ENCODE assay signal across 8 mouse cellular contexts in genomic region chrX:48255830-48256428, GRCm38 (mm10). TPM values are rescaled to one million over a fixed set of nuclear protein-coding genes. Genes with fewer than 3 reads are reported as not detected.
DNase-seq lines count a peak whose midpoint lies in the region; ATAC-seq and TF ChIP-seq lines count a peak whose summit lies in the region.

No protein-coding gene starts in this region.

- 18% methylated on average over 18 of the region's 18 CpGs for WGBS in heart, embryonic 12.5 days
- 21% methylated on average over 18 of the region's 18 CpGs for WGBS in hindbrain, embryonic 10.5 days
- WGBS in liver, embryonic 13.5 days (ENCODE audit: insufficient replicate concordance), result 13% methylated on average over 18 of the region's 18 CpGs
- 20% methylated on average over 18 of the region's 18 CpGs for WGBS in olfactory bulb, adult 2 months

- no peaks in the 10 kb centered on the region for H3K9me3 ChIP-seq in heart, embryonic 12.5 days (replicated peaks)
- no peaks in the 10 kb centered on the region for H3K9me3 ChIP-seq in CH12.LX (replicated peaks; ENCODE audit: low read length)
- no peaks in the 10 kb centered on the region for H3K9me3 ChIP-seq in hindbrain, embryonic 10.5 days
- H3K9me3 ChIP-seq in liver, embryonic 13.5 days (replicated peaks), result no peaks in the 10 kb centered on the region

- TF ChIP-seq EP300 in CH12.LX (IDR thresholded peaks at IDR 0.05; ENCODE audit: low read length), result no peak

- no peaks in the 10 kb centered on the region for H3K4me1 ChIP-seq in heart, embryonic 12.5 days (replicated peaks)
- no peaks in the 10 kb centered on the region for H3K4me1 ChIP-seq in CH12.LX (ENCODE audit: control insufficient read depth in 1 of 2, insufficient read depth in 2 of 2)
- 0 out of 2 replicates have a peak, but pooled peaks cover 4% of the 10 kb centered on the region for H3K4me1 ChIP-seq in hindbrain, embryonic 10.5 days (replicated peaks)
- peaks cover 10% of the 10 kb centered on the region for H3K4me1 ChIP-seq in liver, embryonic 13.5 days (replicated peaks)
- H3K4me1 ChIP-seq in olfactory bulb, adult 2 months (ENCODE audit: control insufficient read depth, insufficient read depth, low read length), result peaks cover 2% of the 10 kb centered on the region; the same call in 1 of the 2 replicates

- H3K27ac ChIP-seq in heart, embryonic 12.5 days (ENCODE audit: poor library complexity, severe bottlenecking), result peak overlapping the region; percentile 86
- peak overlapping the region; percentile 49 for H3K27ac ChIP-seq in CH12.LX (ENCODE audit: insufficient read depth, low read depth)
- H3K27ac ChIP-seq in hindbrain, embryonic 10.5 days, result peak overlapping the region; percentile 83
- H3K27ac ChIP-seq in liver, embryonic 13.5 days, result peak overlapping the region; percentile 86
- H3K27ac ChIP-seq in olfactory bulb, adult 2 months (ENCODE audit: insufficient read depth, low read depth, low read length), result peak overlapping the region; percentile 85; the same call in 1 of the 2 replicates

- peak overlapping the region; percentile 70 for H3K4me2 ChIP-seq in heart, embryonic 12.5 days
- peak overlapping the region; percentile 39; the same call in 1 of the 2 replicates for H3K4me2 ChIP-seq in CH12.LX (ENCODE audit: insufficient read depth, low read depth, poor library complexity, severe bottlenecking)
- peak overlapping the region; percentile 77 for H3K4me2 ChIP-seq in liver, embryonic 13.5 days

- dilution Hi-C loops in CH12.LX (cut with MboI; ENCODE audit: extremely low pct_ligation_motif_present, extremely low pct_unique_long_range_greater_than_20kb, low sequenced_read_pairs), result no loop called here

- no peak for TF ChIP-seq CTCF in CH12.LX (conservative IDR thresholded peaks at IDR 0.05 in 1 of 2, IDR thresholded peaks at IDR 0.05 in 1 of 2; ENCODE audit: low read depth in 2 of 2, low read length in 2 of 2)
- no peak for TF ChIP-seq CTCF in olfactory bulb, adult 2 months (IDR thresholded peaks at IDR 0.05; ENCODE audit: insufficient read depth, low read depth, low read length)

- no peak for TF ChIP-seq POLR2A in CH12.LX (IDR thresholded peaks at IDR 0.05; ENCODE audit: low read depth, low read length)
- no peak for TF ChIP-seq POLR2A in olfactory bulb, adult 2 months (IDR thresholded peaks at IDR 0.05; ENCODE audit: insufficient read depth, low read depth, low read length)

- no peaks in the 10 kb centered on the region; the same call in 1 of the 2 replicates for H3K36me3 ChIP-seq in heart, embryonic 12.5 days
- peaks cover 0 to 14% of the 10 kb centered on the region in 2 experiments for H3K36me3 ChIP-seq in CH12.LX (replicated peaks in 1 of 2; ENCODE audit: control insufficient read depth in 1 of 2, insufficient read depth in 1 of 2, low read length in 1 of 2)
- H3K36me3 ChIP-seq in hindbrain, embryonic 10.5 days, result peaks cover 11% of the 10 kb centered on the region
- peaks cover 9% of the 10 kb centered on the region; the same call in 1 of the 2 replicates for H3K36me3 ChIP-seq in liver, embryonic 13.5 days

- DNase-seq in heart, adult 9 months (ENCODE audit: low spot score in 2 of 2), result no peak
- DNase-seq in CH12.LX (ENCODE audit: extremely low read depth), result peak; percentile 18
- DNase-seq in hindbrain, embryonic 10.5 days (ENCODE audit: low spot score), result peak; percentile 11
- DNase-seq in liver, embryonic 13.5 days, result peak; percentile 2
- DNase-seq in adrenal gland, adult 8-10 months, result no peak

- H3K27me3 ChIP-seq in heart, embryonic 12.5 days (replicated peaks), result no peaks in the 10 kb centered on the region
- no peaks in the 10 kb centered on the region for H3K27me3 ChIP-seq in CH12.LX (replicated peaks)
- H3K27me3 ChIP-seq in hindbrain, embryonic 10.5 days (ENCODE audit: insufficient read depth, poor library complexity, severe bottlenecking), result no peaks in the 10 kb centered on the region
- no peaks in the 10 kb centered on the region for H3K27me3 ChIP-seq in liver, embryonic 13.5 days

- TF ChIP-seq RAD21 in CH12.LX (IDR thresholded peaks at IDR 0.05; ENCODE audit: low read depth, low read length), result no peak

- no peak overlapping the region for H3K9ac ChIP-seq in heart, embryonic 12.5 days
- H3K9ac ChIP-seq in CH12.LX (ENCODE audit: insufficient read depth, low read depth), result peak overlapping the region; percentile 67
- H3K9ac ChIP-seq in liver, embryonic 13.5 days, result peak overlapping the region; percentile 70

- in situ Hi-C loops in CH12.LX (cut with MboI; ENCODE audit: low pct_ligation_motif_present, low pct_unique_long_range_greater_than_20kb, low sequenced_read_pairs), result loop anchor here (10.0 kb wide), 1 partner anchor 261 kb away; no protein-coding TSS in a partner anchor

- H3K79me2 ChIP-seq in CH12.LX (replicated peaks; ENCODE audit: control insufficient read depth, extremely low read depth, insufficient read depth, poor library complexity, severe bottlenecking), result peaks cover 10% of the 10 kb centered on the region; the same call in 1 of the 2 replicates

- H3K4me3 ChIP-seq in heart, embryonic 12.5 days, result peak overlapping the region; percentile 64
- H3K4me3 ChIP-seq in CH12.LX (replicated peaks in 1 of 3; ENCODE audit: low read depth in 2 of 3, low read length in 2 of 3, poor library complexity in 1 of 3), result peak overlapping the region; percentile 61 to 69 (median 63)
- H3K4me3 ChIP-seq in hindbrain, embryonic 10.5 days, result peak overlapping the region; percentile 59
- peak overlapping the region; percentile 68 for H3K4me3 ChIP-seq in liver, embryonic 13.5 days (replicated peaks)
- peak overlapping the region; percentile 91 for H3K4me3 ChIP-seq in olfactory bulb, adult 2 months (ENCODE audit: insufficient read depth, low read depth, low read length)

- peak; percentile 78; the same call in 1 of the 2 replicates for ATAC-seq in heart, embryonic 12.5 days (ENCODE audit: insufficient number of reproducible peaks, low FRiP score)
- peak; percentile 35; the same call in 1 of the 2 replicates for ATAC-seq in common myeloid progenitor, adult 5-6 weeks (replicated peaks; ENCODE audit: low read depth, poor library complexity, severe bottlenecking)
- ATAC-seq in liver, embryonic 13.5 days (ENCODE audit: low read depth), result peak; percentile 71

TF ChIP-seq in CH12.LX, 34 proteins besides CTCF, POLR2A, EP300 and RAD21:
- TF ChIP-seq ZNF384 (IDR thresholded peaks at IDR 0.05; ENCODE audit: low read depth, low read length) (peak; percentile 69), BHLHE40 (IDR thresholded peaks at IDR 0.05; ENCODE audit: low read depth, low read length) (peak; percentile 55; the same call in 1 of the 2 replicates), NRF1 (IDR thresholded peaks at IDR 0.05; ENCODE audit: low read depth, low read length) (peak; percentile 53), MXI1 (IDR thresholded peaks at IDR 0.05; ENCODE audit: low read depth, low read length) (peak; percentile 37; the same call in 1 of the 2 replicates), MAX (IDR thresholded peaks at IDR 0.05; ENCODE audit: low read length) (0 out of 2 replicates have a peak, but pooled peaks have one; percentile 31), JUN (IDR thresholded peaks at IDR 0.05; ENCODE audit: insufficient read depth, low read depth, low read length) (no peak), TBP (conservative IDR thresholded peaks at IDR 0.05; ENCODE audit: low read depth, low read length) (no peak), USF2 (conservative IDR thresholded peaks at IDR 0.05; ENCODE audit: low read depth, low read length) (no peak), ZKSCAN1 (IDR thresholded peaks at IDR 0.05; ENCODE audit: borderline replicate concordance, low read depth, low read length) (0 out of 2 replicates have a peak, but pooled peaks have one; percentile 4)

RNA-seq across cellular contexts. Expression of gene Utp14a, which starts 0.7 kb away (rescaled TPM):
- polyA plus RNA-seq in heart, embryonic 12.5 days (2016; fragmentation: Nextera tagmentation; extraction: Ambion mirVana), result 9.1 and 11.3 TPM in 2 replicates
- total RNA-seq in CH12.LX (2012; rRNA removed), result 29.3 and 36.2 TPM in 2 replicates
- 44.2 and 52.9 TPM in 2 replicates for total RNA-seq in CH12.LX (2014; rRNA removed)
- 48.7 and 53.8 TPM in 2 replicates for polyA plus RNA-seq in CH12.LX (2012; ENCODE audit: insufficient read length, low read depth)
- 92.6 and 103 TPM in 2 replicates for total RNA-seq in common myeloid progenitor, adult 5-6 weeks (2017)
- polyA plus RNA-seq in hindbrain, embryonic 10.5 days (2016; fragmentation: Nextera tagmentation; extraction: Ambion mirVana), result 14.5 and 20.0 TPM in 2 replicates
- 16.6 and 21.6 TPM in 2 replicates for polyA plus RNA-seq in liver, embryonic 13.5 days (2015; fragmentation: Nextera tagmentation; extraction: Ambion mirVana)
- polyA plus RNA-seq in olfactory bulb, adult 2 months (2012; ENCODE audit: insufficient read depth, insufficient read length, low replicate concordance, missing spikeins), result not detected in 2 replicates
- 10 to 100 TPM; 15.5 to 18.3 (median 16.2) TPM for total RNA-seq in adrenal gland, adult 8-10 months (2022)

RNA-seq across cellular contexts. Expression of gene Zdhhc9, which starts 47.3 kb away (rescaled TPM):
- polyA plus RNA-seq in heart, embryonic 12.5 days (2016; fragmentation: Nextera tagmentation; extraction: Ambion mirVana), result 2.6 and 3.9 TPM in 2 replicates
- total RNA-seq in CH12.LX (2012; rRNA removed) (3.8 and 4.5 TPM in 2 replicates), CH12.LX (2014; rRNA removed) (3.5 and 4.3 TPM in 2 replicates)
- 12.3 and 13.9 TPM in 2 replicates for polyA plus RNA-seq in CH12.LX (2012; ENCODE audit: insufficient read length, low read depth)
- total RNA-seq in common myeloid progenitor, adult 5-6 weeks (2017), result 6.8 and 8.4 TPM in 2 replicates
- polyA plus RNA-seq in hindbrain, embryonic 10.5 days (2016; fragmentation: Nextera tagmentation; extraction: Ambion mirVana), result 2.7 and 3.9 TPM in 2 replicates
- polyA plus RNA-seq in liver, embryonic 13.5 days (2015; fragmentation: Nextera tagmentation; extraction: Ambion mirVana), result 2.0 and 2.4 TPM in 2 replicates
- polyA plus RNA-seq in olfactory bulb, adult 2 months (2012; ENCODE audit: insufficient read depth, insufficient read length, low replicate concordance, missing spikeins), result not detected in 2 replicates
- 10 to 100 TPM; 18.7 to 21.9 (median 20.2) TPM for total RNA-seq in adrenal gland, adult 8-10 months (2022)

Comparison
In these comparisons a context has a peak if more than half of its experiments do, and no peak if none do; other contexts are left out.
1. DNase-seq: peak in CH12.LX (single experiment), hindbrain, embryonic 10.5 days (single experiment) and liver, embryonic 13.5 days (single experiment); none in heart, adult 9 months (0 of 2) and adrenal gland, adult 8-10 months (single experiment).
2. Peak in every context shown above with its lines, with median percentiles within 50 percentile points of each other: ATAC-seq, H3K27ac ChIP-seq, H3K4me2 ChIP-seq and H3K4me3 ChIP-seq.